Mouse (Mus musculus) layer of hippocampus, postnatal 25 days (tissue): ENCODE measurements at regions not wholly inside any gene's neighbourhood (a gene's known extent, or its start where the extent isn't known, plus 50 kb on each side); places are given as distances from the start of the nearest gene placed in this dataset.

Experiments used
- DNase-seq, 2 experiments: peaks; one replicate each; pipeline ENCODE4 v3.0.0; 2022; ENCODE audit warnings: mixed read lengths in 2 of 2, low spot score in 1 of 2; ENCODE audit errors: extremely low spot score in 1 of 2

GRCm38 (mm10) chr10:95725910-95726309 is 52.7 kb upstream of the Anapc15-ps start:
- DNase-seq, result peak; percentile 24 to 53

DNA sequence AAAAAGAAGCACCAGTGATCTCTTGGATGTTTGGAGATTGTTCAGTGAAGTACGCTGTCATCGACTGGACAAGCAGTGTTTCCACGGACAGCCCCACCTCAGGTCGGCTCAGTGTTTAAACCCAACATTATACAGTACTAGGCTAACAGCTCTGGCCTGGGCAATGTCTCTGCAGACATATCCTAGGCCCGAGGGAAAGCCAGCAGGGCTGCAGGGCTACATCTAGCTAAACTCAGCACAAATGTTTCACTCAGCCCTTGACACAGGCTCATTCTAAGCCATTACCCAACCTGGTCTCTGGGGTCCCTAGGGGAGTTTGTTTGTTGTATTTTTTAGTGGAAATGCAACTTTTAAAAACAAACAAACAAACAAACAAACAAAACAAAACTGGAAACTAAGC is 52.1 kb upstream of the Anapc15-ps start:
- no peak for DNase-seq
